Mouse (Mus musculus) layer of hippocampus, adult 18-20 months (tissue): ENCODE data around the gene 4930550C14Rik. TPM values are rescaled to one million over a fixed set of nuclear protein-coding genes. Genes with fewer than 3 reads are reported as not detected.
A peak's percentile ranks its signal among the peaks of the same experiment; 100 is the strongest.

ENCODE experiments used
- DNase-seq, 2 experiments: peaks; one replicate each; pipeline ENCODE4 v3.0.0; 2022; ENCODE audit warnings: low spot score in 2 of 2
- microRNA-seq, 2 experiments: library from miRNA; unstranded; fragments of <30 nt; microRNA quantifications; one replicate each; pipeline ENCODE4 v1.2.0; 2021
- total RNA-seq, 2 experiments: library from RNA; stranded (reverse); gene quantifications; 2 replicates each; pipeline ENCODE4 v1.2.3; 2021

The 4930550C14Rik gene
- total RNA-seq, 2 experiments from 2014 or later, result 0.15 to 0.33 TPM

DNA sequence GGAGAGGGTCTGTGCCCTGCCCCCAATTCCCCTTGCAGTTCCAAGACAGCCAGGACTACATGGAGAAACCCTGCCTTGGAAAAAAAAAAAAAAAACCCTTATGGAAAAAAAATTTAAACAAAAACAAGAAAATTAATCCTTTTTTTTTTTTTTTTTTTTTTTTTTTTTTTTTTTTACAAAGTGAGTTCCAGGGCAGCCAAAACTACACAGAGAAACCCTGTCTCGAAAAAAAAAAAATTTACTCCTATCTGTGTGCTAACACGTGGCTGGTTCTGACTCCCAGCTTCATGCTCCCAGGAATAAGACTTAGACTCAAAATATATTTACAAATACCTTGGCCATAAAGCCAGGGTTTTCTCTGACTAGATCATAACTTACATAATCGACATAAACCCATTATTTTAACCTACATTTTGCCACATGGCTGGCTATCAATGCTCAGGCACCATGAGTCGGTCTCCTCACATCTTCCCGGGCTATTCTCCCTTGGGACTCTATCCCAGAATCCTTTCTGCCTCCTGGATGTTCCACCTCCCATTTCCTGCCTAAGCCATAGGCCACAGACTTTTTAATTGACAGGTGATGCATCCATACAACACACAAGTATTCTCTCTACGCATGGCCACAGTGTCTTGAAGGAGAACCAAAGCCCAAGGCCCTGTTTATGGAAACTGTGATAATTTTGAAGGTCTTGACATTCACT is 2.1 kb downstream of the 4930550C14Rik start:
- no peak for DNase-seq

- DNase-seq, result peak; percentile 60 to 74
Measured at GRCm38 (mm10) chr9:53404753-53405722, 2.9 kb downstream of the 4930550C14Rik start.

DNA sequence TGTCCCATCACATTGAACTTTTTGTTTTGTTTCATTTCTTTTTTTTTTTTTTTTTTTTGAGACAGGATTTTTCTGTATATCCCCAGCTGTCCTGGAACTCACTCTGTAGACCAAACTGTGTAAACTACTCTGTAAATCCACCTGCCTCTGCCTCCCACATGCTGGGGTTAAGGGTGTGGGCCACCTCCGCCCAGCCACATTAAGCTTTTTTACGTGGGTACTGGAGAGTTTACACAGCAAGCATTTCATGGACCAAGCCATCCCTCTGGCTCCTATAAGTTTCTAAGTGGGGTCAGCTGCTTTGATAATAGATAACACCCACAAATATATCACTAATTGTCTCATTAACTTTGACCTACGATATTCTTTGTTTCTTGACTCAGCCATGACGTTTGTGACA is 6.4 kb downstream of the 4930550C14Rik start:
- no peak for DNase-seq

DNA sequence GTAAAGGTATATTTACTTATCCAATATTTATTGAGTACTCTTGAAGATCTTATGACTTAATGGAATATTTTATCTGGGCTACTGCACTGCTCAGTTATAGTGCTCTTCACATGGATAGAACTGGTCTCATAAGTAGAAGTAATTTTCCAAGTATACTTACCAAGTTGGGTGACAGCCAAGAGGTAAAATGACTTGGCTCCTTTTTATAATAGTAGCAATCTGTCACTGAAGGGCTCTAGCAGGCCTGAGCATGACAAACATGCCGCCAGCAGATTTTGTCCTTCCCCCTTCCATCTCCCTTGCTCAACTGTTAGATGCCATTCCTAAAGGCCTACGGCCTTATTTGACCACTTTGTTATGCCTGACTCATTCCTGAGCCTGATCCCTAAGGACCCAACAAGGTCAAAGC is 6.8 kb downstream of the 4930550C14Rik start:
- no peak for DNase-seq

- DNase-seq, result no peak
Measured at GRCm38 (mm10) chr9:53409427-53409826, 7.3 kb downstream of the 4930550C14Rik start.

DNA sequence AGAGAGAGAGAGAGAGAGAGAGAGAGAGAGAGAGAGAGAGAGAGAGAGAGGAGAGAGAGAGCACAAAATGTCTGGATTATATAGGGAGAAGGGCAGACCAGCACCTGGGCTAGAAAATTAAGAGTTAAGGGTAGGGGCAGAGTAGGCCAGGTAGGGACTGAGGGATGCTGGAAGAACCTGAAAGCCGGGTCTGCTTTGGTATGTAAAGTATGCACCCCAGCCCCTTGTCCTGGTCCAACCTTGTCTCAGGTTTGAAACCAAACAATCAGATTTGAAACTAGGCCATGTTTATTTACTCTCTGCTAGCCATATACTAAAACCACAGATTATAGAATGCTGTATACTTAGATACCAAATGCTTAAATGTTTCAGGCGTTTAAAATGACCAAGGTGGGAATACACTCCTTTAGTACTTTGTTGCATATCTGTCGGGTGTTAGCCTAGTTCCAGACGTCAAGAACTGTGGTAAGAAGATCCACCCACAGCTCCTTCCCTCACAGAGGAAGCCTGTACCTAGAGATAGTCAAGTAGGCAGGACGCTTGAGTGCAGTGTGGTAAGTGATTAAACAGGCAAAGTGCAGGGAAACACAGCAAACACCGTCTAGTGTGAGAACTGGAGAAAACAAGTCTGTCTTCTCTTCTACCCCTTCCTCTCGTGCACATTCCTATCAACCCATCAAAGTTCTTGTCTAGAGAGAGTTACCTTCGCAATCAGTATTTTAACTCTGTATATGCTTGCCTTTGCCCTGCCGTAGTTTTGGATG is 20.2 kb downstream of the 4930550C14Rik start:
- no peak for DNase-seq

- no peak for DNase-seq
Measured at GRCm38 (mm10) chr9:53426726-53427125, 24.6 kb downstream of the 4930550C14Rik start.

- DNase-seq, result no peak
Measured at GRCm38 (mm10) chr9:53427638-53428037, 25.5 kb downstream of the 4930550C14Rik start.

- no peak for DNase-seq
Measured at GRCm38 (mm10) chr9:53435830-53436570, 33.9 kb downstream of the 4930550C14Rik start.

DNA sequence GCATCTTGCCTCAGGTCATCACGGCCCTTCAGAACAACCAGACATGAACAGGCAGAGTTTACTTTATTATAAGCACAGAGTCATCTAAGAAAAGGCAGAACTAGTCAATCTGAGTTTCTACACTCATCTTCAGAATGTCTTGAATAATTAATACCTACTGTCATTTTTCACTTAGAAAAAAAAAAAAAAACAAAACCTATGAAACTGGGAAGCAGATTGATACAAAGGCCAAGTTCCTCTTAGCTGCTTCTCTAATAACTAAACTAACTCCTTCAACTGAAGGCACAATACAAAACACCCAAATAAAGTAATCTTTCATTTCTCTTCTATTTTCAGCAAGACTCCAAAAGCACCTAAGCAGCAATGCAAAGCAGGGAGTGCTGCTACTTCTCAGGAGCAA is 48.5 kb downstream of the 4930550C14Rik start:
- DNase-seq, result no peak

- DNase-seq, result no peak
Measured at GRCm38 (mm10) chr9:53452038-53452437, 49.9 kb downstream of the 4930550C14Rik start.

DNA sequence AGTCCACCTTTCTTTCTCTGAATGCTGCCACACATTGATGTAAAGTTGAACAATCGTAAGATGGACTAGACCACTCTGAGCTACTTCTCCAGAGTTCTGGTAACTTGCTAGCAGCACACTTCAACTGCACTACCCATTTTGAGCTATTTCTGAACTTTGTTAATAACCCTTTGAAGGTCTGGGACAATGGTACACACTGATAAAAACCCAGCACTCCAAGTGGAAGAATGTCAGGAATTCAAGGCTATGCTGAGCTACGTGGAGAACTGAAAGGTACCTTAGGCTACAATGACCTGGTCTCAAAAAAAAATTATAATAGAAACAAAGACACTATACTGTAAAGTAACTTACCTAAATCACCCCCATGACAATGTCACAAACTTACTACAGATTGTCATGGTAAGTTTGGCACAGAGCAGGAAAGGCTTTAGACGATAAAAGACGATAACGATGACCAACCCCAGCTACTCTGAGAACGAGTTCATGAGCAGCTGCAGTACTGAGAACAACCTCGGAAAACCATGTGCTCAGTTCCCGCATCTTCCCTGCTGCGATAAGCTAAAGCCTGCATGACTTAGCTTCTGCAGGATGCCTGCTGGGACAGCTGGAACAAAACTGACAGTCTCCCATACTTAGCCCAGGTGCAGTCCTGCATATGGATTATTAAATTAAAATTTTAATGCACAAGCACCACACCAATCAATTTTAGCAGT is 70.8 kb downstream of the 4930550C14Rik start:
- no peak for DNase-seq

Small RNAs within 50 kb of the gene (microRNA-seq; reads per million reads assigned to microRNA genes)
- gene Mir130c, result 0 reads per million in 2 experiments

Other genes starting within 250 kb of the 4930550C14Rik start
- 10 to 100 TPM; 20.4 to 23.0 TPM for gene Ddx10, start 154.3 kb upstream of the 4930550C14Rik start, total RNA-seq
- 1 to 10 TPM; 4.4 to 4.5 TPM for gene Exph5, start 100.7 kb upstream of the 4930550C14Rik start, total RNA-seq
- gene Kdelc2, start 18.3 kb upstream of the 4930550C14Rik start, total RNA-seq, result 1 to 10 TPM; 5.3 to 6.4 TPM
- gene Atm, start 134.4 kb downstream of the 4930550C14Rik start, total RNA-seq, result 10 to 100 TPM; 19.8 to 22.0 TPM
- gene Npat, start 134.7 kb downstream of the 4930550C14Rik start, total RNA-seq, result 10 to 100 TPM; 16.6 to 17.0 TPM
- gene Acat1, start 208.1 kb downstream of the 4930550C14Rik start, total RNA-seq, result 10 to 100 TPM; 54.5 to 55.4 TPM